Mouse (Mus musculus) hindbrain, embryonic 12.5 days (tissue): ENCODE measurements around the gene Cdh23. TPM values are rescaled to one million over a fixed set of nuclear protein-coding genes. Genes with fewer than 3 reads are reported as not detected.

Source experiments
- ATAC-seq: fragments of 200-750 bp; cut with Nextera tagmentation; 2 replicates; pipeline ENCODE4 v1.8.0; 2017; ENCODE audit warnings: moderate TSS enrichment; ENCODE audit not compliant: low FRiP score
- H3K27ac ChIP-seq: fragments of 300-500 bp; sonication (generic); 2 replicates; pipeline ENCODE4 v1.5.1; 2016; ENCODE audit warnings: mild to moderate bottlenecking
- H3K27me3 ChIP-seq: fragments of 300-500 bp; sonication (generic); 2 replicates; pipeline ENCODE4 v1.6.1; 2016; ENCODE audit warnings: mild to moderate bottlenecking
- H3K36me3 ChIP-seq: fragments of 300-500 bp; sonication (generic); 2 replicates; pipeline ENCODE4 v1.6.1; 2016; ENCODE audit warnings: mild to moderate bottlenecking
- H3K4me1 ChIP-seq: fragments of 300-500 bp; sonication (generic); 2 replicates; pipeline ENCODE4 v1.6.1; 2016
- H3K4me2 ChIP-seq: fragments of 300-500 bp; sonication (generic); replicated peaks from 2 replicates; pipeline ENCODE4 v1.6.1; 2016; ENCODE audit warnings: mild to moderate bottlenecking
- H3K4me3 ChIP-seq: fragments of 300-500 bp; sonication (generic); 2 replicates; pipeline ENCODE4 v1.5.1; 2016; ENCODE audit warnings: mild to moderate bottlenecking
- H3K9ac ChIP-seq: fragments of 300-500 bp; sonication (generic); 2 replicates; pipeline ENCODE4 v1.6.1; 2016; ENCODE audit warnings: mild to moderate bottlenecking, moderate library complexity
- H3K9me3 ChIP-seq: fragments of 300-500 bp; sonication (generic); replicated peaks from 2 replicates; pipeline ENCODE4 v1.6.1; 2016; ENCODE audit warnings: mild to moderate bottlenecking
- WGBS: fragments of 180-500 bp; shearing (Covaris S2); methylation state at CpG from one replicate; pipeline ENCODE4 v1.1.7; 2016; 5-methylcytosine and 5-hydroxymethylcytosine counted together
- polyA plus RNA-seq: library from polyadenylated mRNA; unstranded; fragments of >200 nt; fragmentation: Nextera tagmentation; extraction: Ambion mirVana; gene quantifications from 2 replicates; pipeline ENCODE4 v1.2.1, GENCODE M21; 2016

Gene Cdh23
- polyA plus RNA-seq, 1 experiment from 2014 or later, result 0.19 TPM

DNA sequence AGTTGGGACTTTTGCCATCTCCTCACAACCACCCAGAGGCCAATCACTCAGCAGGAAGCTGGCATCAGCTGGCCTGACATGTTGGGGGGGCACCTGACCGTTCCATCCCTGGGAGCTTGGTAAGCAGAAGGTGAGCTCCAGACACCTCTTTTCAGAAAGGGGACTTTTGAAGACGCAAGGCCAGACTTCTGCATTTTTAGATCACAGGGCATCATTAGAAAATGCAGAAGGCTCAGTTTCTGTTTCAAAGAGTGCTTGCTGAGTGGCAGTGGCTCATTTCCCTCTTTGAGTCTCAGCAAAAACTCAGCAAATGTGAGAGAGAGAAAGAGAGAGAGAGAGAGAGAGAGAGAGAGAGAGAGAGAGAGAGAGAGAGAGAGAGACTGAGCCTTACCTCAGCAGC is 8.8 kb upstream of the Cdh23 start:
- no peak for ATAC-seq
- no peaks in the 10 kb centered on the region for H3K9me3 ChIP-seq
- no peak overlapping the region for H3K27ac ChIP-seq
- H3K4me2 ChIP-seq, result no peak overlapping the region
- H3K4me3 ChIP-seq, result no peak overlapping the region
- 71% methylated on average over 2 of the region's 2 CpGs for WGBS
- H3K9ac ChIP-seq, result no peak overlapping the region
- H3K4me1 ChIP-seq, result no peaks in the 10 kb centered on the region
- H3K36me3 ChIP-seq, result no peaks in the 10 kb centered on the region
- no peaks in the 10 kb centered on the region for H3K27me3 ChIP-seq

DNA sequence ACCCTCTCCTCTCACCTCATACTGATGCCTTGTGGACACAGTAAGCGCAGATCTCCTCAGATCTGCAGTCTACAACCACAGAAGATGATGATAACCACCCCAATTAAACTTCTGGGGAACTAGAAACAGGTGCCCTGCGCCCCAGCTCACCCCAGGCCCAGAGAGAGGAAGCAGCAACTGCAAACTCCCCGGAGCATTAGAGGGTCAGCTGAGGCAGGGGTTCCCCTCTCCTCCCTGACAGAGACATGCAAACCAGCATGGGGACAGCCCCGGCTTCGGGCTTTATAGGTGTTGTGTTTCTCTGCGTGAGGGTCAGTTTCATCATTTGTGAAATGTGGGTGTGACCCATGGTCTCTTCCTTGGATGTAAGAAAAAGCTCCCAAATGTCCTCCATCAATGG is 1.5 kb upstream of the Cdh23 start:
- 86% methylated on average over 6 of the region's 6 CpGs for WGBS
- Histone ChIP-seq H3K27ac (no peak overlapping the region), H3K27me3 (peaks cover 5% of the 10 kb centered on the region; the same call in 1 of the 2 replicates), H3K4me1 (no peaks in the 10 kb centered on the region), H3K9ac (no peak overlapping the region), H3K4me2 (no peak overlapping the region), H3K4me3 (no peak overlapping the region), H3K36me3 (no peaks in the 10 kb centered on the region), H3K9me3 (no peaks in the 10 kb centered on the region)
- ATAC-seq, result no peak

DNA sequence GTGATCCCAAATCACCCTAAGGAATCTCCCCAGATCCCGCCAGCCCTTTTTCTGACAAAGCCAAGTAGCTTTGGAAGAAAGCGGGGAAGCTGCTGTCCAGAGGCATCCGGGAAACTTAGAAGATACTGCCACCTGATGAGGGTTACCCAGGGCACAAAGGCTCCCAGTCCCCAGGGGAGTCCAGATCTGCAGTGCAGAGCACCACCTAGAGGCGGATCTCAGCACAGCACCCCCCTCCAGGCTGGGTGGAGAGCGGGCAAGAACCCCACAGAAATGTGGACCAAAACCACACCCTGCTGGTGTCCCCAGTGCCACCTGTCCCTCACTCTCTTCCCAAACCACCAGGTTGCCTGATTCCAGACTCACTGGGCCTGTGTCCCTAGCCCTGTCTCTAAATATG is 685 bp upstream of the Cdh23 start:
- Histone ChIP-seq H3K36me3 (no peaks in the 10 kb centered on the region), H3K4me1 (no peaks in the 10 kb centered on the region), H3K27me3 (peaks cover 5% of the 10 kb centered on the region; the same call in 1 of the 2 replicates), H3K27ac (no peak overlapping the region), H3K9ac (no peak overlapping the region), H3K4me3 (no peak overlapping the region), H3K4me2 (no peak overlapping the region), H3K9me3 (no peaks in the 10 kb centered on the region)
- WGBS, result 18% methylated on average over 5 of the region's 5 CpGs
- ATAC-seq, result no peak

DNA sequence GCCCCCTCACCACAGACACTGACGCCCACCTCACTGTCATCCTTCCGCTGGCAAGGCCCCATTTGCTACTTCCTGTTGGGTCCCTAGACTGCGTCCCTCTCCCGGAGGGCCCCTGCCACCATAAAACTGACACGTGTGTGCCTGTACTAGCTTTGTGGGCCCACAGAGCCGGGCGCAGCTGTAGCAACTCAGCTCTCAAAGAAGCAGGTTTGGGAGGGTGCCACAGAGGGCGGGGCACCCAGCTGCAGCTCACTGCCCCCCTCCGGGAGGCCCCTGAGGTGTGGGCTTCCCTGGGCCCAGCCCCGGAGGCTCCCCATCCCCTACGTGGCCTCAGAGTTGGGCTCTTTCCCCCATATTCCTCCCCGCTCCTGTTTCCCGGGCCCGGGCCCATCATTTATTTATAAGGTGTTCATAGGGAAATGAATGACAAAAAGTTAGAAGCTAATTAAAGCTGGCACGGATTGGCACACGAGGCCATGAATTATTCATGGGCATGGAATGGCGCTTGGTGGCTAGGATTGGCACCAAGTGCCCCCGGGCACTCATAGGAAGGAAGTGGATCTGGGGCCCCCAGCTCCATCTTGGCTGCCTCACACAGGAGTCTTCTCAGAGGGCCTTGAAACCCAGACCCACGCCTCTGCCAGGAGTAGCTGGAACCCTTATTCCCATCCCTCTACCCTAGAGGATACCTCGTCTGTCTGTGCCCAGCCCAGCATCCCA is 4.5 kb downstream of the Cdh23 start:
- peaks cover 40% of the 10 kb centered on the region for H3K27me3 ChIP-seq
- no peak overlapping the region for H3K4me2 ChIP-seq
- peaks cover 10% of the 10 kb centered on the region for H3K4me1 ChIP-seq
- no peak for ATAC-seq
- WGBS, result 82% methylated on average over 20 of the region's 20 CpGs
- no peak overlapping the region for H3K9ac ChIP-seq
- no peaks in the 10 kb centered on the region for H3K9me3 ChIP-seq
- H3K36me3 ChIP-seq, result no peaks in the 10 kb centered on the region
- no peak overlapping the region for H3K27ac ChIP-seq
- no peak overlapping the region for H3K4me3 ChIP-seq

DNA sequence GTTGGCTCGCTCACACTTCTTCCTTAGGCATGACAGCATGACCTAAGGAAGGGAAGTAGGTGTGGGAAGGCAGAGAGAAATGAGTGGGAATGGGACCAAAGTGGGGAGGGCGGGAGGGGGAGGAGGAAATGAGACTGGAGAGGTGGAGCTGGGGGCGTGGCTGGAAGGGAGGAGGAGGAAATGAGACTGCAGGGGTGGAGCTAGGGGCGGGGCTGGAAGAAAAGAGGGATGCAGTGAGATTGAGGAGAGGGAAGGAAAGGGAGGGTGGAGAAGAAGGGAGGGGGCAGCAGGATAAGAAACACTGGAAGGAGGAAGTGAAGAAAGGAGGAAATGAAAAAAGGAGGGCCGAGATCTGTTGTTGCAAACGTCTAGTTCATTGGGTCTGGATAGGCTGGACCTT is 5.3 kb downstream of the Cdh23 start:
- Histone ChIP-seq H3K9ac (no peak overlapping the region), H3K4me2 (no peak overlapping the region), H3K36me3 (no peaks in the 10 kb centered on the region), H3K27me3 (peaks cover 49% of the 10 kb centered on the region), H3K9me3 (no peaks in the 10 kb centered on the region), H3K4me3 (no peak overlapping the region), H3K27ac (no peak overlapping the region), H3K4me1 (peaks cover 19% of the 10 kb centered on the region)
- ATAC-seq, result no peak
- 50% methylated on average over 6 of the region's 6 CpGs for WGBS

DNA sequence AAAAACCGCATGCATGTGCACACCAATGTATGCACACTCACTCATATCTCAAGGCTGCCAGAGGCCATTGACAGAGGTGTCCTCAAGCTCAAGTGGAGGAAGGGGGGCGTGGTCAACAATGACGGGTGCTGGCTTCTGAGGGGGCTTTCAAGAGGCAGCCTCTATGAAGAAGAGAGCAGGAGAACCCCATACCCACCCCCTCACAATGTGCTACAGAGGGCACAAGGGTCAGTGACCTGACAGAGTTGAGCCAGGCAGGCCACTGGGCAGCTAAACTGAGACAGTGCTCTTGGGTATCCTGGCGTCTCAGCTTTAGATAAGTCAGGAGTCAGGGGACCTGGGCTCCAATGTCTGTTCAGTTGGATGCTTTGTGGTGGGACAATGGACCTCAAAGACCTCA is 6.9 kb downstream of the Cdh23 start:
- Histone ChIP-seq H3K9me3 (no peaks in the 10 kb centered on the region), H3K27me3 (peaks cover 65% of the 10 kb centered on the region), H3K27ac (no peak overlapping the region), H3K4me3 (no peak overlapping the region), H3K4me2 (no peak overlapping the region), H3K9ac (no peak overlapping the region), H3K4me1 (peaks cover 22% of the 10 kb centered on the region), H3K36me3 (no peaks in the 10 kb centered on the region)
- no peak for ATAC-seq
- WGBS, result 83% methylated on average over 4 of the region's 4 CpGs

DNA sequence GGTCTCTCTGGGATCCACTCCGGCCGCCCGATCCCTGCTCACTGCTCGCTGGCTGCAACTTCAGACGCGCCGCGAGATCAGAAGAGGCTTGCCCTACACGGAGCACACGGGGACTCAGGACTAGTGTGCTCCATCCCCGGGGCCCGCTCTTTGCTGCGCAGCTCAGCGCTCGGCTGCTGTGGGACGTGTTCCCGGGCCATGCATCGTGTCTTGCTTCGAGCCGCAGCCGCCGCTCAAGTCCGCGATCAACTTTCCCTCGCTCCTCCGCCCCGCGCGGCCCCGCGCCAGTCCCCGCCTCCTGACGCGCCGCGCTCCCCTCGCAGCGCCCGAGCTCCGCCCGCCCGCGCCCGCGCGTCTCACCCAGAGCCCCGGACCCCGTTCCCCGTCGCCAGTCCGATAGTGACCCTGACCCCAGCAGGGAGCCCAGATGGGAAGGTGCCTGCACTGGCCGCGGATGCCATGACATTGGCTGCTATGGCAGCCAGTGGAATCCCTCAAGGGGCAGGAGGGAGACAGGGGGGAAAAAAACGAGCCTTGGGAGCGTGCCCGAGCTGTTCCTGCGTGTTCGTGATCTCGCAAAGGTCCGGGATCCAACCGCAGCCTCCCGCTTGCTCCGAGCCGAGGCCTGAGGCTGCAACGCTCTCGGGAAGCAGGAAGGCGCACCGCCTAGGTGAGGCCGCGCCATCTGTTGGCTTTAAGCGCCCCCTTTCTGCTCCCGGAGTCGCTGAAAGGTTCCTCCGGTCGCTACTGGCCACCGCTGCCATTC is 9.1 kb downstream of the Cdh23 start:
- Histone ChIP-seq H3K4me2 (peak overlapping the region; percentile 100), H3K4me3 (peak overlapping the region; percentile 51), H3K9me3 (no peaks in the 10 kb centered on the region), H3K36me3 (no peaks in the 10 kb centered on the region), H3K27ac (no peak overlapping the region), H3K27me3 (peaks cover 81% of the 10 kb centered on the region), H3K4me1 (peaks cover 22% of the 10 kb centered on the region), H3K9ac (peak overlapping the region; percentile 64)
- ATAC-seq, result peak; percentile 74
- under 1% methylated on average over 72 of the region's 76 CpGs for WGBS

DNA sequence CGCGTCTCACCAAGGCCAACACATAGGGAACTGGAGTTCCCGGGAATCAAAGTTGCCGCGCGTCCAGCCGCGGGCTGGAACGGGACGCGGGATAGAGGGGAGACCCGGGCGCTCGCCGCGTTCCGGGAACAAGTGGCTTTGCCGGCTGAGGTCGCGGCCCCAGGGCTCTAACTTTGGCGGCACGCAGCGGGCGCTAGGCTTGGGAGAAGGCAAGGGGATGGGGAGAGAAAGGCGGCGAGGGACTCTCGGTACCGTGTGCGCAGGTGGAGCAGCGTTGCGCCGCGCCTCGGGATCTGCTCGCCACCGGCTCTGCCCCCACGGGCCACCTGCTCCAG is 9.7 kb downstream of the Cdh23 start:
- Histone ChIP-seq H3K4me3 (peak overlapping the region; percentile 51), H3K27me3 (peaks cover 86% of the 10 kb centered on the region), H3K4me2 (peak overlapping the region; percentile 100), H3K27ac (no peak overlapping the region), H3K9me3 (no peaks in the 10 kb centered on the region), H3K36me3 (no peaks in the 10 kb centered on the region), H3K4me1 (peaks cover 20% of the 10 kb centered on the region), H3K9ac (peak overlapping the region; percentile 64)
- ATAC-seq, result no peak
- WGBS, result 1% methylated on average over 37 of the region's 37 CpGs

DNA sequence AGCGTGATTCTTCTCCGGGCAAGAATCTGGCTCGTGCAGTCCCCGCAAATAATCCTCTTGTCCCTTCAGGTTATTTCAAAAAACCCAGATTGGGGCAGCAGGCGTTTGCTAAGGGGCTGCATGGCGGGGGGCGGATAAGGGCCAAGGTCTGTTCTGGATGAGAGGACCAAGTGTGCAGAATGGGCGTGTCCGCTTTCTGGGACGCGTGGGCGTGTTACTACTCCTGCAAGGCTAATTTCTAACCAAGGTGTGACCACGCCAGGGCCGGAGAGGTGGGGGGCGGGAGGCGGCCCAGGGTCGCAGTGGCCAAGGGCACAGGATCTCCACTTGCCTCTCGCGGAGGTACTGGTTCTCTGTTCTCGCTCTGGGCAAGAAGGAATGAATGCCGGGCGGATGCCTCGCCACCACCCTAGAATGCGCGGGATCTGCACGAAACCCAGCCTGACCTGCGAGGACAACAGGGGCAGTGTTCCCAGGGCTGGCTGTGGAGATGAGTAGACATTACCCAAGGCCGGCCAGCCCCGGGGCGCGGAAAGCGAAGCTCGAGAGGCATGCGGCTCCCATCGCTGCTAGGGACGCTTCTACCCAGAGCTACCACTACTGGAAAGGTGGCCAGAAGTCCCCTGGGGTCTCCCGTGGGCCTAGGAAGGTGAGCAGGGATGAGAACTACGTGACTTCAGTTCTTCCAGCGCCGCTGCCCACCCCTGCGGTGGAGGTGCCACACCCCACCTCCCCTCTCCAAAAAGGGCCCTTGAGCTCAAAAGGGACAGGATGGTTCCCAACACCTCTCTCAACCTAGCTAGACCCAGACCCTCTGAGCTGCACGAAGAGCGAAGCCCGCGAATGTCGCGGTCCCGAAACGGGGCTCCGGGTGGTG is 10.3 kb downstream of the Cdh23 start:
- no peak for ATAC-seq
- H3K4me3 ChIP-seq, result peak overlapping the region; percentile 51
- no peaks in the 10 kb centered on the region for H3K36me3 ChIP-seq
- H3K27ac ChIP-seq, result no peak overlapping the region
- H3K9ac ChIP-seq, result peak overlapping the region; percentile 64
- 7% methylated on average over 50 of the region's 50 CpGs for WGBS
- H3K27me3 ChIP-seq, result peaks cover 82% of the 10 kb centered on the region
- H3K9me3 ChIP-seq, result no peaks in the 10 kb centered on the region
- H3K4me2 ChIP-seq, result peak overlapping the region; percentile 100
- peaks cover 18% of the 10 kb centered on the region for H3K4me1 ChIP-seq

DNA sequence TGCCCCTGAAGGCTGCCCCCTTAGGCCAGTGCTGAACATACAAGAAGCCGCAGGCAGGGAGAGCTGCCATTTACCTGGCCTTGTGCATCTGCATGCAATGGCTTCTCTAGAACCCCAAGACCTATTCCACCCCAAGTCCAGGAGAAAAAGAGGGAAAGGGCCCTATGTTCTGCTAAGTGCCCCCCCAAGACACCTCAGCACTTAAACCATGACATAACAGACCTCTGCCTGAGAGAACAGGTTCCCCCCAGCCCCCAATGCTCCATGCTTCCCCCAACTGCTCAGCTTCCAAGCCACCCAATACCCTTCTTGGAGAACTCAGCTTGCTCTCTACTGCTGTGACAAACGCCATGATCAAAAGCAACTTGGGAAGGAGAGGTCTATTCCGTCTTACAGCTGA is 17.4 kb downstream of the Cdh23 start:
- Histone ChIP-seq H3K27ac (no peak overlapping the region), H3K4me3 (no peak overlapping the region), H3K9me3 (no peaks in the 10 kb centered on the region), H3K27me3 (peaks cover 17% of the 10 kb centered on the region), H3K4me1 (no peaks in the 10 kb centered on the region), H3K36me3 (no peaks in the 10 kb centered on the region), H3K4me2 (no peak overlapping the region), H3K9ac (no peak overlapping the region)
- no peak for ATAC-seq
- WGBS, result 86% methylated on average over 3 of the region's 3 CpGs

DNA sequence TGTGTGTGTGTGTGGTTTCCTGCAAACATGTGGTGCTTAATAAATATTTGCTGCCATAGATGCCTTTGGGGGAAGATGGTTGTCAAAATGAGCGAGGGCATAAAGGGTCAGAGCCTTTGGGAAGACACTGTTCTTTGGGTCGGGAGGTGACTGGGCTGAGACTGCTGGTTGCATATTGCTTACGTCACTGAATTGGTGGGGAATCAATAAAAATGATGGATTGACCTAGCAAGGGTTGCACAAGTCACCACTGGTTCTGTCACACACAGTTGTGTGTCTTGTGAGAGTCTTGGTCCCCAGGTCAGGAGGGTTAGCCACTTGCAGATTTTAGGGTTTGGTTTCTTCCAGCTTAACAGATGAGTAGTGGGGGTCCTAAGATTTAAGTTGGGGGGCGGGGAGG is 19.0 kb downstream of the Cdh23 start:
- no peak for ATAC-seq
- H3K9ac ChIP-seq, result no peak overlapping the region
- no peaks in the 10 kb centered on the region for H3K9me3 ChIP-seq
- H3K27ac ChIP-seq, result no peak overlapping the region
- no peaks in the 10 kb centered on the region for H3K4me1 ChIP-seq
- 76% methylated on average over 4 of the region's 4 CpGs for WGBS
- H3K4me3 ChIP-seq, result no peak overlapping the region
- peaks cover 7% of the 10 kb centered on the region; the same call in 1 of the 2 replicates for H3K27me3 ChIP-seq
- no peaks in the 10 kb centered on the region for H3K36me3 ChIP-seq
- no peak overlapping the region for H3K4me2 ChIP-seq

DNA sequence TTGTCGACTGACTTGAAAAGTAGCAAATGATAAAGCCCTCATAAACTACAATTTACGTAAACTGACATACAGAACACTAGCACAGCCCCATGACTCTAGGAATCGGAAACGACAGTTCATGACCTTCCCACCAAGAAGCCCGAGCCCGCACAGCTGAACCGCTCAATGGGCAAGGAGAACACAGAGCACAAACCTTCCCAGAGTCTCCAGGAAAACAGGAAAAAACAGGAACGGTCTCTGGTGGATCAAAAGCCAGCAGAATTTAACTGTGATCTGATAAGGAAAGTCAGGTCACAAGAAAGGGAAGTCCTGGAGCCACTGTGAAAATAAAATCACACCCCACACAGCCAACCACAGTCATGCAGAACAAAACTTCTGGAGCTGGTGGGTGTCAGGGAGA is 26.1 kb downstream of the Cdh23 start:
- no peak for ATAC-seq
- Histone ChIP-seq H3K36me3 (no peaks in the 10 kb centered on the region), H3K27me3 (no peaks in the 10 kb centered on the region), H3K27ac (no peak overlapping the region), H3K4me3 (no peak overlapping the region), H3K9ac (no peak overlapping the region), H3K4me1 (no peaks in the 10 kb centered on the region), H3K9me3 (no peaks in the 10 kb centered on the region), H3K4me2 (no peak overlapping the region)
- WGBS, result 81% methylated on average over 8 of the region's 8 CpGs
